Mouse (Mus musculus): ENCODE results near the gene Adam12.

DNA sequence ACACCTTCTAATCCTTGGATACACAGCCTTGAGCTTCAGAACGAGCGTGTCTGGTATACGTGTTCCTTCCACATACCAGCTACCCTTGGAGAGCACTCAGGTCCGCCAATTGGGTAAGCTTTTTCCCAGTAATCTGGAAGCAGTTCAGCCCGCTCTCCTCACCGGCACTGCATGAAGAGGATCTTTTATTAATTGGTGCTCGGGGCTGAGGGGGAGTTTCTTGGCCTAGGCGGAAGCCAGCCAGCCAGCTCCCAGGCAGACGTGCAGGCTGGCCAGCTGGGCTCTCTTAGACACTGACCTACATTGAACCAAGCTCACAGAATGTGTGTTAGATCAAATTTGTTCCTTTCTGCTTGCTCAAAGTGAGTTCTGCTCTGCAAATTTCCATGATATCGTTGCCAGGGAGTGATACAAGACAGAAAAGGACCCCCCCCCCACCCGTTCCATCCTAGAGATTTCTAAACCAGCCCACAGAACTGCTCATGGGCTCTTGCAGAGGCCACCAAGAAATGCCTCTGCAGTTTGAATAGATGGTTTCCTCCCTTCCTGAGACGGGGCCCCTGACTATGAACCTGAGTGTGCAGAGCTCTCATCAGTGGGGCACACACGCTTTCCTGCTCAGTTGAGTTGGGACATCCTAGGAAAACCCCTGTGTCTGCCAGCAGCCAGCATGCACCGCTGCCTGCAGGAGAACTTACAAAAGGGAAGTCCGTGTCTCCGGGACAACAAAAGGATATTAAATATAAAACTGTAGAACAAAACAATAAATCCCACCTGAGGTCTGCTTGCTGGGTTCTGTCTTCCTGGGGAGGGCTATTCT, 205.5 kb downstream of the Adam12 start:
- TF ChIP-seq CTCF (IDR thresholded peaks at IDR 0.05; ENCODE audit: extremely low read depth, insufficient read length, insufficient replicate concordance, low read depth, low read length) (no peak), POLR2A (IDR thresholded peaks at IDR 0.05; ENCODE audit: low read depth, low read length) (no peak)
